Mouse (Mus musculus) intestine, embryonic 14.5 days (tissue): ENCODE measurements around the gene Serhl. TPM values are rescaled to one million over a fixed set of nuclear protein-coding genes. Genes with fewer than 3 reads are reported as not detected.
A peak's percentile ranks its signal among the peaks of the same experiment; 100 is the strongest.

Experiments used
- ATAC-seq: fragments of 200-750 bp; cut with Nextera tagmentation; replicated peaks from 2 replicates; pipeline ENCODE4 v1.8.0; 2017; ENCODE audit warnings: low read depth, moderate number of reproducible peaks, moderate TSS enrichment, moderate library complexity; ENCODE audit not compliant: low FRiP score, low TSS enrichment
- DNase-seq: peaks from one replicate; pipeline ENCODE4 v3.0.0-alpha.2; 2018; ENCODE audit warnings: low spot score
- H3K27ac ChIP-seq: fragments of 300-500 bp; sonication (generic); 2 replicates; pipeline ENCODE4 v1.5.1; 2014; ENCODE audit warnings: low read depth, mild to moderate bottlenecking, control low read depth
- H3K27me3 ChIP-seq: fragments of 300-500 bp; sonication (generic); replicated peaks from 2 replicates; pipeline ENCODE4 v1.6.1; 2014; ENCODE audit warnings: low read length, control low read depth; ENCODE audit not compliant: control insufficient read depth, insufficient read depth
- H3K36me3 ChIP-seq: fragments of 300-500 bp; sonication (generic); 2 replicates; pipeline ENCODE4 v1.6.1; 2014; ENCODE audit warnings: low read length, control low read depth; ENCODE audit not compliant: control insufficient read depth, insufficient read depth
- H3K4me1 ChIP-seq: fragments of 300-500 bp; sonication (generic); replicated peaks from 2 replicates; pipeline ENCODE4 v1.6.1; 2014; ENCODE audit warnings: low read length, control low read depth, mixed read lengths; ENCODE audit not compliant: control insufficient read depth, insufficient read depth
- H3K4me2 ChIP-seq: fragments of 300-500 bp; sonication (generic); 2 replicates; pipeline ENCODE4 v1.6.1; 2014; ENCODE audit warnings: low read length
- H3K4me3 ChIP-seq: fragments of 300-500 bp; sonication (generic); 2 replicates; pipeline ENCODE4 v1.5.1; 2014; ENCODE audit warnings: low read depth, low read length, control low read depth, mixed read lengths
- H3K9ac ChIP-seq: fragments of 300-500 bp; sonication (generic); 2 replicates; pipeline ENCODE4 v1.6.1; 2014; ENCODE audit warnings: mild to moderate bottlenecking, low read length
- H3K9me3 ChIP-seq: fragments of 300-500 bp; sonication (generic); 2 replicates; pipeline ENCODE4 v1.6.1; 2016; ENCODE audit warnings: low read length, control low read depth; ENCODE audit not compliant: control insufficient read depth
- WGBS: fragments of 180-500 bp; shearing (Covaris S2); extraction: QIAGEN DNeasy Blood & Tissue Kit; methylation state at CpG from one replicate; pipeline ENCODE4 v1.1.7; 2014; 5-methylcytosine and 5-hydroxymethylcytosine counted together
- polyA plus RNA-seq: library from polyadenylated mRNA; unstranded; fragments of >200 nt; fragmentation: Nextera tagmentation; extraction: Ambion mirVana; gene quantifications from 2 replicates; pipeline ENCODE4 v1.2.1, GENCODE M21; 2014

Gene Serhl
- polyA plus RNA-seq, 1 experiment from 2014 or later = 71.9 TPM

GRCm38 (mm10) chr15:83111874-83112273 is 22.6 kb downstream of the Serhl start:
- WGBS = 77% methylated on average over 7 of the region's 7 CpGs
- H3K4me1 ChIP-seq = peaks cover 4% of the 10 kb centered on the region; the same call in 1 of the 2 replicates

GRCm38 (mm10) chr15:83112898-83113297 is 23.6 kb downstream of the Serhl start:
- H3K4me1 ChIP-seq = peaks cover 4% of the 10 kb centered on the region; the same call in 1 of the 2 replicates
- H3K36me3 ChIP-seq = peaks cover 31% of the 10 kb centered on the region
- H3K9ac ChIP-seq = no peak overlapping the region
- no peak overlapping the region for H3K27ac ChIP-seq
- DNase-seq (peak; percentile 81), ATAC-seq (0 out of 2 replicates have a peak, but pooled peaks have one; percentile 37)
- 11% methylated on average over 8 of the region's 11 CpGs for WGBS
- H3K9me3 ChIP-seq = no peaks in the 10 kb centered on the region
- H3K4me3 ChIP-seq = no peak overlapping the region
- H3K4me2 ChIP-seq = no peak overlapping the region
- H3K27me3 ChIP-seq = no peaks in the 10 kb centered on the region

More at GRCm38 (mm10) chr15:83111874-83112273, 22.6 kb downstream of the Serhl start:
- H3K27me3 ChIP-seq = no peaks in the 10 kb centered on the region
- no peak for ATAC-seq
- no peaks in the 10 kb centered on the region for H3K9me3 ChIP-seq
- no peak overlapping the region for H3K9ac ChIP-seq
- no peak overlapping the region for H3K27ac ChIP-seq
- no peak overlapping the region for H3K4me3 ChIP-seq
- no peak for DNase-seq
- H3K4me2 ChIP-seq = no peak overlapping the region
- H3K36me3 ChIP-seq = peaks cover 21% of the 10 kb centered on the region

GRCm38 (mm10) chr15:83114106-83114505 is 24.8 kb downstream of the Serhl start:
- Histone ChIP-seq H3K4me3 (no peak overlapping the region), H3K4me2 (no peak overlapping the region), H3K36me3 (peaks cover 43% of the 10 kb centered on the region), H3K4me1 (peaks cover 4% of the 10 kb centered on the region; the same call in 1 of the 2 replicates), H3K9ac (no peak overlapping the region), H3K27me3 (no peaks in the 10 kb centered on the region), H3K9me3 (no peaks in the 10 kb centered on the region), H3K27ac (no peak overlapping the region)
- 76% methylated on average over 9 of the region's 9 CpGs for WGBS
- ATAC-seq (no peak), DNase-seq (no peak)

GRCm38 (mm10) chr15:83115071-83115470 is 25.8 kb downstream of the Serhl start:
- H3K4me2 ChIP-seq = no peak overlapping the region
- no peaks in the 10 kb centered on the region for H3K9me3 ChIP-seq
- H3K27ac ChIP-seq = no peak overlapping the region
- H3K36me3 ChIP-seq = peaks cover 48% of the 10 kb centered on the region
- no peak overlapping the region for H3K9ac ChIP-seq
- H3K4me1 ChIP-seq = peaks cover 4% of the 10 kb centered on the region; the same call in 1 of the 2 replicates
- no peaks in the 10 kb centered on the region for H3K27me3 ChIP-seq
- ATAC-seq (no peak), DNase-seq (no peak)
- no peak overlapping the region for H3K4me3 ChIP-seq
- WGBS = 82% methylated on average over 6 of the region's 6 CpGs

GRCm38 (mm10) chr15:83118360-83118759 is 29.1 kb downstream of the Serhl start:
- Histone ChIP-seq H3K9ac (no peak overlapping the region), H3K27ac (no peak overlapping the region), H3K4me1 (peaks cover 5% of the 10 kb centered on the region), H3K36me3 (peaks cover 48% of the 10 kb centered on the region), H3K4me3 (no peak overlapping the region), H3K27me3 (no peaks in the 10 kb centered on the region), H3K4me2 (no peak overlapping the region), H3K9me3 (no peaks in the 10 kb centered on the region)
- ATAC-seq (no peak), DNase-seq (no peak)
- 70% methylated on average over 7 of the region's 7 CpGs for WGBS

- Histone ChIP-seq H3K9ac (peak overlapping the region; percentile 66), H3K27me3 (no peaks in the 10 kb centered on the region), H3K4me2 (peak overlapping the region; percentile 76), H3K4me3 (peak overlapping the region; percentile 77), H3K4me1 (peaks cover 5% of the 10 kb centered on the region; the same call in 1 of the 2 replicates), H3K27ac (peak overlapping the region; percentile 62), H3K9me3 (no peaks in the 10 kb centered on the region), H3K36me3 (peaks cover 45% of the 10 kb centered on the region)
- DNase-seq = peak; percentile 72
- peak; percentile 44 for ATAC-seq
- WGBS = 3% methylated on average over 43 of the region's 43 CpGs
Observed at GRCm38 (mm10) chr15:83121709-83122565, 32.6 kb downstream of the Serhl start.

- Histone ChIP-seq H3K4me3 (peak within 1 kb of the TSS; percentile 77), H3K27ac (peak within 1 kb of the TSS; percentile 62), H3K9me3 (no peaks in the 10 kb centered on the region), H3K4me2 (peak within 1 kb of the TSS; percentile 76), H3K9ac (peak within 1 kb of the TSS; percentile 66), H3K4me1 (peaks cover 5% of the 10 kb centered on the region; the same call in 1 of the 2 replicates), H3K27me3 (no peaks in the 10 kb centered on the region), H3K36me3 (peaks cover 45% of the 10 kb centered on the region)
- WGBS = 9% methylated on average over 32 of the region's 32 CpGs
- DNase-seq (peak; percentile 94), ATAC-seq (peak; percentile 89)
Observed at GRCm38 (mm10) chr15:83122566-83123145, 33.4 kb downstream of the Serhl start, which contains the start of gene Rrp7a. Gene Rrp7a, minus strand, starts transcription at chr15:83122801.

- ATAC-seq (no peak), DNase-seq (no peak)
- H3K27me3 ChIP-seq = no peaks in the 10 kb centered on the region
- H3K4me3 ChIP-seq = no peak overlapping the region
- no peak overlapping the region for H3K4me2 ChIP-seq
- 67% methylated on average over 5 of the region's 5 CpGs for WGBS
- no peaks in the 10 kb centered on the region for H3K9me3 ChIP-seq
- H3K4me1 ChIP-seq = peaks cover 5% of the 10 kb centered on the region; the same call in 1 of the 2 replicates
- no peak overlapping the region for H3K27ac ChIP-seq
- no peak overlapping the region for H3K9ac ChIP-seq
- H3K36me3 ChIP-seq = peaks cover 45% of the 10 kb centered on the region
Observed at GRCm38 (mm10) chr15:83124625-83125024, 35.3 kb downstream of the Serhl start.
